Mouse (Mus musculus) embryo, embryonic 11.5 days (tissue): ENCODE measurements around the gene Large2.

Experiments
- DNase-seq: peaks from one replicate; pipeline ENCODE4 v3.0.0-alpha.2; 2012; ENCODE audit warnings: low read depth, low spot score

Gene Large2

GRCm38 (mm10) chr2:92390206-92390930, 15.7 kb upstream of the Large2 start:
- no peak for DNase-seq

DNA sequence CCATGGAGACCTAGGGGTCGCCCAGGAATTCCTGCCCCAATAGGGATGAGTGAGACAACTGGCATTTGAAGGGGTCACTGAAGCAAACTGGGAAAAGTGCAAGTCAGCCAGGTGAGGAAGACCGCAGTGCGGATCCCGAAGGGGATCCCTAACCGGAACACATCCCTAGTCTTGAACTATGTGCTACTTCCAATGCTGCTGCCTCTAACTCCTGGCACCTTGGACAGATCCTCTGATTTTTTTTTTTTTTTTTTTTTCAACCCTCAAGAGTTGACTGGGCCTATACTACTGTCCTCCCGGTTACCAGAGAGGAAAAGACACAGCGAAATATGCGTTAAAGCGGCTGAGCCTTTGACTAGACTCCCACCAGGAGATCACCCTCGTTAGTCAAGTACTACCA, 15.0 kb upstream of the Large2 start:
- no peak for DNase-seq

GRCm38 (mm10) chr2:92388891-92389641, 14.4 kb upstream of the Large2 start:
- peak; percentile 92 for DNase-seq

- no peak for DNase-seq
Measured at GRCm38 (mm10) chr2:92388081-92388517, 13.4 kb upstream of the Large2 start.

DNA sequence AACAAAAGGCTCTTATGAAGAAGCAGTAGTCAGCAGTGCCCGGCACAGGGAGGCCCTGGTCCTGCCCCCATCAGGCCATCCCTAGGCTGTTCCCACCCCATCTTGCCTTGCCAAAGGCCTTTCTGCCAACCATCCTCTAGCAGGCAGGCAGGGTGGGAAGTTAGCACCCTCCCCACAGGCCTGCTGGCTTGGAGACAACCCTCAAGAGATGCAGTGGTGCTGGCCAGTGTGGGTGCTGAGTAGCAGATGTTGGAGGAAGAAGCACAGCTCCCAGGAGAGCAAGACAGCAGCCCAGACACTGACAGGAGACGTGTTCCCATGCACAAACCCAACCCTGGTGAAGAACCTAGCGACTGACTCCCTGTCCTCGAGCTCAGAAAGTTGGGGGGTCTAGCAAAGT, 13.0 kb upstream of the Large2 start:
- DNase-seq: no peak

- DNase-seq: no peak
Measured at GRCm38 (mm10) chr2:92386821-92387570, 12.3 kb upstream of the Large2 start.

DNA sequence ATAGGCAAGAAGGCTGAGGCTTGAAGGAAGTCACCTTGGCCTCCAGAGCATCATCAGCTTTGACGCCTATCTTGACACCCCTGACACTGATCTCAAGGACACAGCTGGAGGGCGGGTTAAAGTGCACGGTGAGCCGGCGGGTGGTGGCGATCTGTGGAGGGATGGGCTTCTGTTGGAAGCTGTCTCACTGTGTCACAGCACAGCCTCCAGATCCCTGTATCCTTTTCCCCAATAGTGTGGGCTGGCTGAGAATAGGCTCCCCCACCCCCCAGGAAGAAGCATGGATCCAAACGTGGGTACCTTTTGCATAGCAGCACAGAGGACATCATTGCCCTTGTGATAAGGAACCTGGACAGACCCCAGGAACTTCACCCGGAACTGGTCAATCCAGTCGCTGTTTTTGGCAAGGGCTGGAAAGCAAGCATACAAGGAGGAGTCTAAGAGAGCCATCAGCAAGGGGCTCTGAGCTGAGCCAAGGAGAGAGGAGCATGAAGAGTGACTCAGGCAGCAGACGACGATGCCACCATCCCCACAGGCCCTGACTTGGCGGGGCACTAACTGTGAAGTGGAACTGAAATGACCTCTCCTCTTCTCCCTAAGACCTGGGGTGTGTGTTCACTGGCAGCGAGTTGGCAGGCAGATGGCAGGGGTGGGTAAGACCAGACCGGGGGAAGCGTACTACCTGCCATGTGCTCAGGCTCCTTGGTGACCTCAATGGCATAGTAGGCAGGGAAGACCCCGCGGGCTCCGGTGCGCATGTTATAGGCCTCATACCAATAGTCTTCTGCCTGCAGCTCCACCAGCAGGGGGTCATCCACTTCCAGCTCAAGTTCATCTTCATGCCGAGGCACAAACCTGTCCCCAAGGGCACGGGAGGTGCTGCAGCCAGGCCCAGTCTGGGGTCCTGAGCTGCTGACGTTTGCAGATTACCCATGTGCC, 10.7 kb upstream of the Large2 start:
- DNase-seq: no peak

DNA sequence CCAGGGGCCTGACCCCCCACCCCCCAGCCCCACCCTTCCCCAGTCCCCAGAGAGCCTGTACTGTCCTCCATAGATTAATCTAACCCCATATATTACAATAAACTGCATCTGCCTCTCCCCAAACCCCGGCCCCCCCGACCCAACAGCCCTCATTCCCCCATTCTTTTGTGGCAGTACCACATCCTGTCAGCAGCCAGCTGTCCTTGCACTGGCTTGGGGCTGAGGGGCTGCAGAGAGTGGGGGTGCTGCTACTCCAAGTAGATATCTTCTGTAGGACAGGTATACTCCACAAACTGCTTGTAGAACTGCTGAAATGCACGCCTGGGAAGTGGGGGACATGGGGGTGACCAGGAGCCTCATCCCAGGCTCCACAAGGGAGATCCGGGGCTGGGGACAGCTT, 9.4 kb upstream of the Large2 start:
- no peak for DNase-seq

GRCm38 (mm10) chr2:92382759-92383158, 8.1 kb upstream of the Large2 start:
- no peak for DNase-seq

DNA sequence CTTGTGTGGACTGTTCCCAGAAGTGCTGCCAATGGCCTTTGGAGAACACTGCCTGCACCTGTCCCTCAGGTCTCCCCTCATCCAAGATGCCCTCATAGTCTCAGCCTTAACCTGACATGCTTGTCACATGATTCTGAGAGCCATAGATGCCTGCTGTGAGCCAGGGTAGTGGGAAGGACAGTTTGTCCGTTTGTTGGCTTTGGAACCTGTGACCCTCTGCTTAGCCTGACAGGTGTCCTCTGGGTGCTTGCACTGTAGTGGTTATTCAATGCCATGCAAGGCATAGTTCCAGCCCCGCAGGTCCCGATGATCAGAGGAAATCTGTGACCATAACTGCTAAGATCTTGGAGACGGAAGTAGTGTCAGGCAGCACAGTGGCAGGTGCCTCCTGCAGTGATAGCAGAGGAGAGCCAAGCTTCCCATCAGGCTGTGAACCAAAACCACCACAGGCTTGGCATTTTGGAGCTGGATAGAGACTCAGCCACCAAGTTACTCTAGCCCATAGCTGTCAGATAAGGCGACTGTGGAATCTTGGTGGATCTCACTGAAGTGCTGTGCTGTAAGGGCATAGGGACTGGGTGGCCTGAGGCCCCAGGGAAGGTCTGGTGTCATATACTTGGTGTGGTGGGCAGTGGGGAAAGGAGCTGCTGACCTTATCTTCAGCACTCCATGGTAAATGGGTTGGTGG, 7.4 kb upstream of the Large2 start, which contains the start of gene 1700029I15Rik:
1700029I15Rik (plus strand) TSS at position 638 of the 688 bp plus-strand sequence.
- DNase-seq: no peak

DNA sequence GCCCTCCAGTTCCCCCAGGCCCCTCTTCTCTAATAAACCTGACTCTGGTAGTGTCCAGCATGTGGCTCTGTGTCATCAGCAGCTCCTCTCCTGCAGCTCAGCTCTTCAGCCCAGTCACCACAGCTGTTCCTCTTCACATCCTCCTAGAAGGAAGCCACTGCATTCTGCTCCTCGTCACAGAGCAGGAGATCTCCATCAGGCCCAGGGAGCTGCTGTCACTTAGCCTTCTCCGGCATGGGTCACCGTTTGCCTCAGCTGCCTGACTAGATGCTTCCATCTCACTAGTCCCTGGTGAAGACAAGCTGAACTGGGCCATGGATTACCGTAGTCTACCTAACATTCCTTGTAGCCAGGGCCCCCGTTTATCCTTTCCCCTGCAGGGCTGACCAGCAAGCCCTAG, 6.5 kb upstream of the Large2 start:
- no peak for DNase-seq

GRCm38 (mm10) chr2:92380495-92381050, 5.9 kb upstream of the Large2 start:
- no peak for DNase-seq

GRCm38 (mm10) chr2:92379783-92380494, 5.3 kb upstream of the Large2 start:
- DNase-seq: no peak

GRCm38 (mm10) chr2:92377320-92377719, 2.7 kb upstream of the Large2 start:
- DNase-seq: no peak

DNA sequence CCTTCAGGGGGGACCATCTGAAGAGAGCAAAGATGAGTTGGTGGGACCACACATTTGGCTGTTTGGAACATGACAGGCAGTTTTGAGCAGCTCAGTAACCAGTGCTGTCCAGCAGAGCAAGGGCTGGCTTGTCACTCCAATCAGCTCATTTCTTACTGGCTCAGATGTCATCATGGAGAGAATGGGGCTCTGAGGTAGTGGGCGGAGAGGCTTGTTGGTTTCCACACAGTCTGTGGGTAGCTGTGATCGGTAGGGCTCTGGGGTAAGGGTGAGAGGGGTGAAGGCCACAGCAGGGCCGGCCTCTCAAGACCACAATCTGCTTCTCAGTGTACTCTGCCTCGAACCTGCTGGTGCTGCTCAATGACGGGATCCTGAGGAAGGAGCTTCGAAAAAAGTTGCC, 1.6 kb upstream of the Large2 start:
- no peak for DNase-seq

GRCm38 (mm10) chr2:92375788-92376187, 1.1 kb upstream of the Large2 start:
- DNase-seq: no peak

DNA sequence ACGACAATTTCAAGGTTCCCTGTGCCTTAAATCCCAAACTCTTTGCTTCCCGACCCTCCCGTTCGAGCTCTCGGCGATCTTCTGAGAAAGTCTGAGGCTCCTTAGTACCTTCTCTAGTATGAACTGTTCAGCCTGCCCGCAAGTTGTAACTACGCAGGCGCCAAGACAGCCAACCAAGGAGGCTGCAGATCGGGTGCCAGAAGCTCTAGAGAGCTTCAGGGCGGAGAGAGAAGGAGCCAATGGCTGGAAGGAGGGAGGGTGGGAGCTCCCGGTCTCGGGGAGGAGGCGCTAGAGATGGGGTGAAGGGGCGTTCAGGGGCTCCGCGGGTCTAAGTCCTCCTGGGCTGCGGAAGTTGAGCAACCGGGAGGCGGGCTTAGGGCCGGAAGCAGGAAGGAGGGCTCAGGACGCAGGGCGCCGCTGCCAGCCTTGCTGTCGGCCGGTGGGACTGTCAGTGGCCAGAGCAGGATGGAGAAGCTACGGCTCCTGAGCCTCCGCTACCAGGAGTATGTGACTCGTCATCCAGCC, 492 bp upstream of the Large2 start:
- peak; percentile 90 for DNase-seq

DNA sequence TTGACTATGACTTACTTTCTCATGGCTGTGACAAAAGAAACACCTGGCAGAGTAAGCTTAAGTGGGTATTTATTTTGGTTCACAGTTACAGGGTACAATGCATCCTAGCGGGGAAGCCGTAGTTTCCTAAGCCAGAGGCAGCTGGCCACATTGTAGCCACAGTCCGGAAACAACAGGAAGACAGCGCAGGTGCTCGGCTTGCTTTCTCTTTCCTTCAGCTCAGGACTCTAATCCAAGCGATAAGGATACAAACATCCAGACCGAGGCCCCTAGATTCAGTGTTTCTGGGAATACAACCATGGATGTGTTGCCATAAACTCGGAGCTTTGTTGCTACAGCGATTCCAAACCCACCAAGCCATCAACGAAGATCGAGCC, 1.2 kb downstream of the Large2 start:
- DNase-seq: no peak

DNA sequence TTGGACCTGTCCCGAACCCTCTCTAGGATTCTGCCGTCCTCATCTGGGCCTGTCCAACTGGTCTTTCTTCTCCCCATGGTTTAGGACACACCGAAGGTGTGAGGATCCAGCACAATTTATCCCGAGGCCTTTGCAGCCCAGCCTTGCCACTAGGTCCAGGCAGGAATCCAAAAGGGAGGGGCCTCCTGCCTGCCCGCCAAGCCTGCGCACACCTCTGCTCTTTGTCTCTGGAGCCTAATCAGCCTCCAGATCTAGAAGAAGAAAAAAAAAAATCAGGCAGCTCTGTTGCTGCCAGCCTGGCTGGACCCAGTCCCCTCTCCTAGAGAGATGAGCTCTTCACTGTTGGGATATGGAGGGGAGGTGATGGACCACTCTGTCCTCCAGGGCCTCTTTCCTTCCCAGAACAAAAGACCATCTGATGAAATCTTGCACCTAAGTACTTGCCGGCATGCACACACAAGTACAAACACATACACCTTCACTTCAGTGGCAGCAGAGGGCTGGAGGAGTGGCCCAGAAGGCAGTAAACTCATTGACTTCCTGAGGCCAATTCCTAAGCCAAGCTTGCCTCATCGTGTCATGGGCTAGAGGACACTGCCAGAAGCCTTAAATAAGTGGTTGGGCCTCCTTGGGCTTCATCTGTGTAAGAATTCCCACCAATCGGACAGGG, 1.8 kb downstream of the Large2 start:
- no peak for DNase-seq
